Mouse (Mus musculus) limb, embryonic 15.5 days (tissue): ENCODE measurements around the gene Cd37. TPM values are rescaled to one million over a fixed set of nuclear protein-coding genes. Genes with fewer than 3 reads are reported as not detected.

ENCODE experiments used
- ATAC-seq: fragments of 200-750 bp; cut with Nextera tagmentation; 2 replicates; pipeline ENCODE4 v1.8.0; 2017; ENCODE audit warnings: low read depth, moderate TSS enrichment; ENCODE audit not compliant: insufficient number of reproducible peaks, low FRiP score, low TSS enrichment
- H3K27ac ChIP-seq: fragments of 300-500 bp; sonication (generic); 2 replicates; pipeline ENCODE4 v1.5.1; 2015; ENCODE audit warnings: moderate library complexity, mild to moderate bottlenecking, inconsistent platforms
- H3K27me3 ChIP-seq: fragments of 300-500 bp; sonication (generic); 2 replicates; pipeline ENCODE4 v1.6.1; 2015; ENCODE audit warnings: inconsistent platforms
- H3K36me3 ChIP-seq: fragments of 300-500 bp; sonication (generic); 2 replicates; pipeline ENCODE4 v1.6.1; 2015; ENCODE audit warnings: inconsistent platforms
- H3K4me1 ChIP-seq: fragments of 300-500 bp; sonication (generic); 2 replicates; pipeline ENCODE4 v1.6.1; 2015; ENCODE audit warnings: inconsistent platforms
- H3K4me2 ChIP-seq: fragments of 300-500 bp; sonication (generic); 2 replicates; pipeline ENCODE4 v1.6.1; 2015; ENCODE audit warnings: mild to moderate bottlenecking, inconsistent platforms
- H3K4me3 ChIP-seq: fragments of 300-500 bp; sonication (generic); 2 replicates; pipeline ENCODE4 v1.5.1; 2015; ENCODE audit warnings: mild to moderate bottlenecking, inconsistent platforms
- H3K9ac ChIP-seq: fragments of 300-500 bp; sonication (generic); 2 replicates; pipeline ENCODE4 v1.6.1; 2015; ENCODE audit warnings: inconsistent platforms
- H3K9me3 ChIP-seq: fragments of 300-500 bp; sonication (generic); 2 replicates; pipeline ENCODE4 v1.6.1; 2016; ENCODE audit warnings: inconsistent platforms
- WGBS: fragments of 180-500 bp; shearing (Covaris S2); methylation state at CpG from one replicate; pipeline ENCODE4 v1.1.7; 2015; 5-methylcytosine and 5-hydroxymethylcytosine counted together
- polyA plus RNA-seq: library from polyadenylated mRNA; unstranded; fragments of >200 nt; fragmentation: Nextera tagmentation; extraction: Ambion mirVana; gene quantifications from 2 replicates; pipeline ENCODE4 v1.2.1, GENCODE M21; 2015

The Cd37 gene
- polyA plus RNA-seq, result 3.8 and 5.1 TPM in 2 replicates

- Histone ChIP-seq H3K4me2 (no peak within 1 kb of the TSS), H3K27me3 (peaks cover 12% of the 10 kb centered on the region; the same call in 1 of the 2 replicates), H3K9me3 (no peaks in the 10 kb centered on the region), H3K9ac (no peak within 1 kb of the TSS), H3K4me3 (no peak within 1 kb of the TSS), H3K27ac (no peak within 1 kb of the TSS), H3K4me1 (peaks cover 31% of the 10 kb centered on the region), H3K36me3 (peaks cover 3% of the 10 kb centered on the region; the same call in 1 of the 2 replicates)
- no peak for ATAC-seq
- 43% methylated on average over 20 of the region's 20 CpGs for WGBS
Observed at GRCm38 (mm10) chr7:45238723-45239496, at the start of gene Cd37. Cd37 (minus strand) TSS chr7:45239115.

GRCm38 (mm10) chr7:45286486-45286885 lies 47.6 kb upstream of the Cd37 start:
- Histone ChIP-seq H3K4me2 (no peak overlapping the region), H3K36me3 (no peaks in the 10 kb centered on the region), H3K4me1 (no peaks in the 10 kb centered on the region), H3K27ac (no peak overlapping the region), H3K9me3 (no peaks in the 10 kb centered on the region), H3K27me3 (no peaks in the 10 kb centered on the region), H3K9ac (no peak overlapping the region), H3K4me3 (no peak overlapping the region)
- ATAC-seq, result no peak
- WGBS, result 79% methylated on average over 13 of the region's 13 CpGs

- no peak for ATAC-seq
- Histone ChIP-seq H3K4me2 (peak within 1 kb of the TSS; percentile 51), H3K4me3 (peak within 1 kb of the TSS; percentile 33), H3K36me3 (no peaks in the 10 kb centered on the region), H3K4me1 (no peaks in the 10 kb centered on the region; the same call in 1 of the 2 replicates), H3K27ac (no peak within 1 kb of the TSS), H3K27me3 (peaks cover 13% of the 10 kb centered on the region; the same call in 1 of the 2 replicates), H3K9ac (no peak within 1 kb of the TSS), H3K9me3 (no peaks in the 10 kb centered on the region)
- 7% methylated on average over 44 of the region's 44 CpGs for WGBS
Observed at GRCm38 (mm10) chr7:45277136-45277760, 38.3 kb upstream of the Cd37 start, which contains the start of gene Slc6a21. Slc6a21 (plus strand) TSS chr7:45277513.

- 84% methylated on average over 8 of the region's 8 CpGs for WGBS
- Histone ChIP-seq H3K27me3 (peaks cover 3% of the 10 kb centered on the region; the same call in 1 of the 2 replicates), H3K9me3 (no peaks in the 10 kb centered on the region), H3K4me1 (no peaks in the 10 kb centered on the region; the same call in 1 of the 2 replicates), H3K4me2 (no peak overlapping the region), H3K27ac (no peak overlapping the region), H3K4me3 (no peak overlapping the region), H3K9ac (no peak overlapping the region), H3K36me3 (no peaks in the 10 kb centered on the region)
- ATAC-seq, result no peak
Observed at GRCm38 (mm10) chr7:45273672-45274071, 34.8 kb upstream of the Cd37 start.

GRCm38 (mm10) chr7:45272786-45273412 lies 34.0 kb upstream of the Cd37 start:
- no peak overlapping the region for H3K27ac ChIP-seq
- H3K27me3 ChIP-seq, result peaks cover 7% of the 10 kb centered on the region; the same call in 1 of the 2 replicates
- no peaks in the 10 kb centered on the region for H3K9me3 ChIP-seq
- no peak overlapping the region for H3K9ac ChIP-seq
- peaks cover 4% of the 10 kb centered on the region; the same call in 1 of the 2 replicates for H3K4me1 ChIP-seq
- H3K4me2 ChIP-seq, result no peak overlapping the region
- H3K36me3 ChIP-seq, result no peaks in the 10 kb centered on the region
- ATAC-seq, result no peak
- 34% methylated on average over 10 of the region's 10 CpGs for WGBS
- no peak overlapping the region for H3K4me3 ChIP-seq

- WGBS, result 67% methylated on average over 1 of the region's 1 CpGs
- ATAC-seq, result no peak
- H3K4me3 ChIP-seq, result no peak overlapping the region
- H3K27ac ChIP-seq, result no peak overlapping the region
- H3K9me3 ChIP-seq, result no peaks in the 10 kb centered on the region
- H3K9ac ChIP-seq, result no peak overlapping the region
- no peak overlapping the region for H3K4me2 ChIP-seq
- H3K4me1 ChIP-seq, result peaks cover 4% of the 10 kb centered on the region; the same call in 1 of the 2 replicates
- no peaks in the 10 kb centered on the region for H3K36me3 ChIP-seq
- peaks cover 8% of the 10 kb centered on the region; the same call in 1 of the 2 replicates for H3K27me3 ChIP-seq
Observed at GRCm38 (mm10) chr7:45265518-45265917, 26.6 kb upstream of the Cd37 start.

GRCm38 (mm10) chr7:45264348-45264747 lies 25.4 kb upstream of the Cd37 start:
- no peak overlapping the region for H3K9ac ChIP-seq
- peaks cover 4% of the 10 kb centered on the region; the same call in 1 of the 2 replicates for H3K4me1 ChIP-seq
- H3K9me3 ChIP-seq, result no peaks in the 10 kb centered on the region
- no peak overlapping the region for H3K4me2 ChIP-seq
- no peak overlapping the region for H3K27ac ChIP-seq
- no peaks in the 10 kb centered on the region for H3K36me3 ChIP-seq
- H3K4me3 ChIP-seq, result no peak overlapping the region
- no peak for ATAC-seq
- WGBS, result 74% methylated on average over 3 of the region's 3 CpGs
- peaks cover 8% of the 10 kb centered on the region; the same call in 1 of the 2 replicates for H3K27me3 ChIP-seq

- no peak for ATAC-seq
- Histone ChIP-seq H3K4me1 (peaks cover 3% of the 10 kb centered on the region; the same call in 1 of the 2 replicates), H3K9me3 (no peaks in the 10 kb centered on the region), H3K4me2 (no peak overlapping the region), H3K36me3 (no peaks in the 10 kb centered on the region), H3K27me3 (peaks cover 6% of the 10 kb centered on the region; the same call in 1 of the 2 replicates), H3K9ac (no peak overlapping the region), H3K4me3 (no peak overlapping the region), H3K27ac (no peak overlapping the region)
- 40% methylated on average over 7 of the region's 7 CpGs for WGBS
Observed at GRCm38 (mm10) chr7:45263006-45263607, 24.2 kb upstream of the Cd37 start.

- WGBS, result 34% methylated on average over 7 of the region's 7 CpGs
- Histone ChIP-seq H3K4me2 (no peak overlapping the region), H3K4me1 (no peaks in the 10 kb centered on the region), H3K27ac (no peak overlapping the region), H3K9ac (no peak overlapping the region), H3K27me3 (no peaks in the 10 kb centered on the region), H3K4me3 (no peak overlapping the region), H3K9me3 (no peaks in the 10 kb centered on the region), H3K36me3 (no peaks in the 10 kb centered on the region)
- ATAC-seq, result no peak
Observed at GRCm38 (mm10) chr7:45262266-45262665, 23.4 kb upstream of the Cd37 start.

GRCm38 (mm10) chr7:45259281-45259680 lies 20.4 kb upstream of the Cd37 start:
- no peak for ATAC-seq

GRCm38 (mm10) chr7:45257063-45257840 lies 18.3 kb upstream of the Cd37 start:
- Histone ChIP-seq H3K4me1 (no peaks in the 10 kb centered on the region), H3K9me3 (no peaks in the 10 kb centered on the region), H3K4me3 (no peak overlapping the region), H3K27ac (no peak overlapping the region), H3K27me3 (no peaks in the 10 kb centered on the region), H3K4me2 (no peak overlapping the region), H3K36me3 (no peaks in the 10 kb centered on the region), H3K9ac (no peak overlapping the region)
- whole genome bisulfite sequencing, result 57% methylated on average over 11 of the region's 11 CpGs
- ATAC-seq, result no peak

More at GRCm38 (mm10) chr7:45259281-45259680, 20.4 kb upstream of the Cd37 start:
- WGBS, result 77% methylated on average over 8 of the region's 8 CpGs
- Histone ChIP-seq H3K9me3 (no peaks in the 10 kb centered on the region), H3K27ac (no peak overlapping the region), H3K4me1 (no peaks in the 10 kb centered on the region), H3K9ac (no peak overlapping the region), H3K4me2 (no peak overlapping the region), H3K27me3 (no peaks in the 10 kb centered on the region), H3K4me3 (no peak overlapping the region), H3K36me3 (no peaks in the 10 kb centered on the region)
